Mouse (Mus musculus) c-Kit-negative CD71-positive TER-119-positive erythroid progenitor cells, embryonic 14.5 days (primary cell): ENCODE results near the gene Chrm3.
"Not testable (repeated sequence)": the region's sequence is repeated elsewhere in the genome, so short reads cannot be mapped to it uniquely, and the experiment has no call there.

Source experiments
- DNase-seq: peaks from one replicate; pipeline ENCODE4 v3.0.0-alpha.2; 2013; ENCODE audit warnings: low read depth, low spot score

The Chrm3 gene

DNA sequence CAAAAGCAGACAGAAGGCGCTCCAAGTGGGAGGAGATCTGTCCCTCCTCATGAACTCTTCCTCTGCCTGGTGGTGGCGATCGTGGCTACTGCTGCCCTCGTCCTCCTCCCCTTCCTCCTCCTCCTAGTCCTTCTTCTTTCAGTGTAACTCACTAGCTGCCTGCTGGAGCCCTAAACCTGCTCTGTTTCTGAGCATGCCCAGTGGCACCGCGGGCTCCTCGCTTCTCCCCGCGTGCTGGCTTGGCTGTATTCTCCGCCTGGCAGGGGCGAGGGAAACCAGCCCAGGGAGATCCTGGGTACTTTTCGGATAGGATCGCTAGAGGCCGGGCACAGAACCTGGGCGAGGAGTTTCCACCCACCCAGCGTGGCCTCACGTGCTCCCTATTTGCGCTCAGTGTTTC lies at the start of gene Chrm3:
Gene Chrm3, minus strand, starts transcription at position 71 of the 400 bp plus-strand sequence.
- no peak for DNase-seq

GRCm38 (mm10) chr13:10394364-10394763 lies 33.7 kb upstream of the Chrm3 start:
- DNase-seq = no peak

GRCm38 (mm10) chr13:10375487-10375886 lies 14.8 kb upstream of the Chrm3 start:
- not testable (repeated sequence) for DNase-seq

DNA sequence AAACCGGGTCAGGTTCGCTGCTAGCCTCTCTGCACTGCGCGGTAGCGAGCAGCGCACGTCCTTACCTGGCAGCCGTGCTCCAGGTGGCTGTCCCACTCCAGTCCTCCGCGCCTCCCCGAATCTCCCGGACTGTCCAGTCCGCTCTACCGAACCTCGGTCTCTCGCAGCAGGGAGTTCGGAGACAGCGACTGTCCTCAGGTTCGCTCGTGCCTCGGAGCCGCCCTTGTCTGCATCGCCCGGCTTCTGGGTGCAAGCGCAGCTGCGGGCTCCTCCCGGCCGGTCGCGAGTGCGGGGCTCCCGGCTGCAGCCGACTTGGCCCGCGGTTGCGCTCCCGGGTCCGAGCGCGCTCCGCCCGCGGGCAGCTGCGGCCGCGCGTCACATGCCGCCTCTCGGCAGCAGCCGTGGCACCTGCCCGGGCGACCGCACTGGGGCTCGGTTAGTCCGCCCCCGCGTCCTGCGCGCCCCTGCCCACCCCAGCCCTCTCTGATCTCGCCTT lies 400 bp downstream of the Chrm3 start:
- DNase-seq = no peak

DNA sequence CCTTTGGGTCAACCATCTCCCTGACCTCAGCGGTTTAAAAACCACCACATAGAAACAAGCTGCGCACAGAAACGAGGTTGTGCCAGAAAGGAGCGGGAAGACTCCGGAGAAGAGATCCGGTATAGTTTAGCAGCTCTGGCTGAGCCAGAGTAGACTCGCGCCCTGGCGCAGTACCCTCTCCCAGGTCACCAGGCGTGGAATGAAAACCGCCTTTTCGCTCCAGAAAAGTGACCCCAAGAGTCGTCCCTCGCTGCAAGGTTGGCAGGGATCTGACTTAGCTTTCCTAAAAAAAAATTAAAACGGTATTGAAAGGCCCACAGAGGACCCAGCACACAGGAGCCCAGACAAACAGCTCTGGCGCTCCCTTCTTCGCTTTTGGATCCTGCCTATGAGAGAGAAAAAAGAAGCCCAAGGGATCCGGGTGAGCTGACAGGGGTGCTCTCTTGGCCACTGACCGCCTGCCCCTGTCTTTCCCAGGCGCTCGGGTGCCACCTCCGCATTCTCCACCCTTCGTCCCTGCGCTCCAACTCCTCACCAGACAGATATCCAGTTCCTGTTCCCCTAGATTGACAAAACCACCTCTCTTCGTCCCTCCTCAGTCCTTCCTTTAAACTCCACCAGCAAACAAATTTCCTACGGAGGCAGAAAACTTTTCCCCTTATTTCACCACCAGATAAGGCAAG lies 990 bp downstream of the Chrm3 start:
- DNase-seq = no peak

- DNase-seq = no peak
Measured at GRCm38 (mm10) chr13:10355796-10356195, 4.9 kb downstream of the Chrm3 start.

DNA sequence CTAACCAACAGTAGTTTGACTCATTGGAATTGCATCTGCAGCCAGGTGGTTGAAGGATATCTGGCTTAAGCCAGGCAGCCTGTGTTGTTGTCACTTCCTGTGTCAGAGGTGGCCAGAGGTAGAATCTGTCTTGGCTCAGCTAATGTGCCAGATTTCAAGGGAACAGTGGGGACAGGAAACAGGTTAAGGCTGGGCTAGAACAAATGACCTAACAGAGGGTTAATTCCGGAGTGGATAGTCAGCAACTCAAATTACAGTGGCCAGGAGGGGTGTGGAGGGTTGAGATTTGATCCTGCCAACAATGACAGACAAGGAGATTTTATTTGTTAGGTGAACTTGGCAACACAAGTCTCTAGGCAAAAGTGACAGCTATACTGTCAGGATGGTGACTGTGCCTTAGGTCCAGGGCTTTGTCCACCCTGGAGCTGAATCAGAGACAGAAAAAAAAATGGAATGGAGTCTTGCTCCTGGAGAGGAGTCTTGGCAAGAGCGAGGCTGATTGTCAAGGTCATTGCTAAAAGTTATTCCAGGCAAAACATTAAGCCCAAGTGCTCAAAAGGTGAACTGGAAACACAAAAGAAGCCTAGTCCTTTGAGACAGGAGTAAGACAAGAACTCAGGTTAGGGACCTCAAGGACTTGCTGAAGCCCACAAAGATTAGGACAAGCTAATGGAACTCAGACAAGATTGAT lies 5.6 kb downstream of the Chrm3 start:
- DNase-seq = no peak

DNA sequence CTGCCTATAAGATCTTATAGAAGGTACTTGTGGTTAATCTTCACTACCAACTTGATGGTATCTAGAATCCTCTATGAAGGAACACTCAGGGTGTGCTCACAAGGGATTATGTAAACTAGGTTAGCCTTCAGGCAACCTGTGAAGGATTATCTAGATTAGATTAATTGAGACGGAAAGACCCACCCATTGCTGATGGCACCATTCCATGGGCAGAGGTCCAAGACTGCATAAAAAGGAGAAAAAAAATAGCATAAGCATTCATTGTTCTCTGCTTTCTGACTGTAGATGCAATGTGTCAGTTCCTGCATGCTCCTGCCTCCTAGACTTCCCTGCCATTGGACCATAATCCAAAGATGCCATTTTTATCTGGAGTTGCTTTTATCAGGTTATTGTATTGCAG lies 8.5 kb downstream of the Chrm3 start:
- no peak for DNase-seq

DNA sequence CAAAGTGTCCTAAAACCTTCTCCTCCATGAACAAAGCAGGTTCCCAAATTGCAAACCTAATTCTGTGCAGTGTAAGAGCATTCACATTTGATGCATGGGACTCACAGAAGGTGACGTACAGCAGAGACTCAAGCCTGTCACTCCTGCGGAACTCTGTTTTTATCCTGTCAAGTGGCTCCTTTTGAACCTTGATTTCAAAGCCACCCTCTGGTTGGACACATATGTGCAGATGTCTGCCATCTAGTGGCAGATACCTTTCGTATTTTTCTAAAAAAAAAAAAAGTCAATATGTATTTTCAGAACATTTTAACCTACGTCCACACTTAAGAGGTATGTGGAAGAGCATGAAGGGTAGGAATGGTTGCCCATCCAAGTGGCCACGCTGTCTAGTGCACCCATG lies 16.3 kb downstream of the Chrm3 start:
- DNase-seq = no peak

- no peak for DNase-seq
Measured at GRCm38 (mm10) chr13:10335558-10335957, 25.1 kb downstream of the Chrm3 start.

GRCm38 (mm10) chr13:10332762-10333161 lies 27.9 kb downstream of the Chrm3 start:
- no peak for DNase-seq

GRCm38 (mm10) chr13:10309811-10310210 lies 50.8 kb downstream of the Chrm3 start:
- no peak for DNase-seq

DNA sequence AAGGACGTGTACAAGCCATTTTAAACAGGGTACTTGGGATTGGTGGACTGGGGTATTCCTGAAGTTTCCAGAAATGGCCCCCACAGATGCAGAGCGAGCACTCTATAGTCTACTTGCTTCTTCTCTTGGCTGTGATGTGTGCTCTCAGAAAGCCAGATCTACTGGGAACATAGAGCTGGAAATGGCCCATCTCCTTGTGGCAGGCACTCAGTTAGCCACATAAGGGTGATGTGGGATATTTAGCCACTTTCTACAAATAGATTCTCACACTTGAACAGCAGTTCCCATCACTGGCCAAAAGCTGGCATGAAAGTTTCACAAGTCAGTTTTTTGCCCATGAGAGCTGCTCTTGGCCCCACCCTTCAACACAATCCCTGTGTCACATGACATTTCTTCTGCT lies 65.5 kb downstream of the Chrm3 start:
- DNase-seq = no peak

- DNase-seq = no peak
Measured at GRCm38 (mm10) chr13:10284331-10284730, 76.3 kb downstream of the Chrm3 start.

GRCm38 (mm10) chr13:10274907-10275306 lies 85.7 kb downstream of the Chrm3 start:
- no peak for DNase-seq

DNA sequence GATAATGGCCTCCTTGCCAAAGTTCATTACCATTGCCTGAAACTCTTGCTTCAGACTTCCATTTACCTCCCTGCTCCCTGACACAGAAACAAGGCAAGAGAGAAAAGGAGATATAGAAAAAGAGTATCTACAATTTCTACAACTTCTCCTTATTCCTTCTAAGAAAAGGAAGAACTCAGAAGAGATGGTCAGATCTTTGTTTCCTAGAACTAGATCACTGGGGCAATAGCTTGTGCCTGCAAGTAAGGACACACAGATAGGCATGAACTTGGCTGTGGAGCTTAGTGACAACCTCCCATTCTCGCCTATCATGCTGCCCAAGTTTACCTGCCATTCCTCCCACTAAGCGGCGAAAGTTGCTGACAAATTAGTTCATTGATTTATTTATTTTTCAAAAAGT lies 96.9 kb downstream of the Chrm3 start:
- DNase-seq = no peak

DNA sequence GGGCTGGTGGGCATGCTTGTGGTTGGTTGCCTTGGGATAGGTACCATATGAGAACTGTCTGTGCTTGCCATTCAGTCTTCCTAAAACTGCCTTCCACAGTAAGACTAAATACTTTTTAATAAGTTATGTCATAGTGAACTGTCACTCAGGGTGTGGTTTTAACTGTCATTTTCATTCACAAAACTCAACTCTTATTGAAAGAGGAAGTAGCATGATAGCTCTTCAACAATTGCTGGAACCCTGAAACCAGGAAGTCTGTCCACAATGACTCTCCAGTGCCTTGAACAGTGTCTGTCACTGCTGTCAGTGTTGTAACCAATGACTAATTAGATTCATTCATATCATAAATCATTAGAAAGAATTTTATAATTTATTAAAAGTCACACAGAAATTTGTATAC lies 107.6 kb downstream of the Chrm3 start:
- no peak for DNase-seq

DNA sequence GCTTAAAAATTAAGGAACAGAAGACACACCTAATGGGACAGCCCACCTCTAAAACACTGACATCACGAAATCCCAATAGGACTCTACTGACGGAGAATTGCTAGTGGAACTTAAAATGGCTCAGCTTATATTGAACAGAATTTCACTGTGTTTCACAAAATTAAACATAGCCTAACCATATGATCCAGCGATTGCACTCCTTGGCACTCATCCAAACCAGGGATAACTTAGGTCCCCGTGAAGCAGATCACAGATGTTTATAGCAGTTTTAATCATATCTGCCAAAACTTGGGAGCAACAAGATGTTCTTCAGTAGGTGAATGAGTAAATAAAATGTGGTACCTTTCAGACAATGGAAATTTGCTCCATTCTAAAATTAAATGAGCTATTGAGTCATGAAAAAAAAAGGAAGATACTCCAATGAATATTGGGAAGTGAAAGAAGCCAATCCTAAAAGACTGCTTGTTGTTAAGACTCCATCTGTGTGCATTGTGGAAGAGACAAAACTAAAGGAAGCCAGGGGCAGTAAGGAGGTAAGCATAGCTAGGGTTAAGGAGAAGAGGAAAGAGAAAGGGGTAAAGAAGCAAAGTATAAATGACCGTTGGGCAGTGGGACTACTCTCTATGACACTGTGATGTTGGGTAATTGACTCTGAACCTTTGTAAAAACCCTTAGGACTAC lies 109.0 kb downstream of the Chrm3 start:
- DNase-seq = no peak

DNA sequence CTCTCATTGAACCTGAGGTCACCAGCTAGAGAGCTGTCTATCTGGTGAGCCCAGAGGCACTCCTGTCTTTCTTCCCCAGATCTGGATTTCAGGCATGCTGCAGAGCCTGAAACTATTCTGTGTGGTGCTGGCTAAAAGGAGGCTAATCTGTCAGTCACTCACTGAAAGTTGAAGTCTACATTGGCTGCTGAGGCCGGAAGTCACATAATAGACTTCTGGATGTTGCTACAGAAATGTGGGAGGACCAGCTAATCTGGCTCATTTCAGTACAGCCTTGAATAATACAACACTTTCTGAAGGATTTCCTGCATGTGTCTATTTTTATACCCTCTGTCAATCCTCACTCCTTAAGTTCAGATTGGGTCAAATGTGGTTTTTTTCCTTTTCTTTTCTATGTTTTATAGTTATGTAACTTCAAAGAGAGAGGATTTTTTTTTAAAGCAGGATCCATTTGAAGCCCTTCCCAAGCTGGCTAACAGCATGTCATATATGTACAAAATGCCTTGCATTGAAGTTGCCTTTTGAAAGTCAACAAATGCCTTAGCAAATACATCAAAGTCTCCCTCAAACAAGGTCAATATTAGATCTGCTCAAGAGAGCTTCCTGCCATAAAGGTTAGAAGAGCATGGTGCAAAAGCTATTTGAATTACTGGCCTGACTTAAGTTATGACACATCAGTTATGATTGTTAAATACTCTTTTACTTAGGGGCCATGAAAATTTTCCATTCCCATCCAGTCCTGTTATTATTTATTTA lies 116.2 kb downstream of the Chrm3 start:
- no peak for DNase-seq

DNA sequence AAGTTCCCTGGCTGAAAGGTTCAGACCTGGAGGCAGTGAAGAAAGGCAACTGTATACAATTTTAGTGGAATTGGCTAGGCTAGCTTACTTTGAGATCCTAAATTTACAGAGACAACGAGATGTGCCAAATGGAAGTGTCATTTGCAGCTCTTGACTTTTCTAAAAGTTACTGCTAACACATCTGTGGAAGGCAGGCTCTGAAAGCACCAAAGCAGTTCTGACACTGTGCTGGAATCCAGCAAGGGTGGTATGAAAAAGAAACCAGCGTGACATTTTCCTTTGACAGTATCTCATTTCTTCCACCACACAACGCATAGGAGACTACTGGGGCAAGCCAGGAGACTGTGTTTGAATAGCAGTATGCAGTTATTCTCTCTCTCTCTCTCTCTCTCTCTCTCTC lies 120.4 kb downstream of the Chrm3 start:
- DNase-seq = no peak

GRCm38 (mm10) chr13:10239825-10240224 lies 120.8 kb downstream of the Chrm3 start:
- DNase-seq = no peak

DNA sequence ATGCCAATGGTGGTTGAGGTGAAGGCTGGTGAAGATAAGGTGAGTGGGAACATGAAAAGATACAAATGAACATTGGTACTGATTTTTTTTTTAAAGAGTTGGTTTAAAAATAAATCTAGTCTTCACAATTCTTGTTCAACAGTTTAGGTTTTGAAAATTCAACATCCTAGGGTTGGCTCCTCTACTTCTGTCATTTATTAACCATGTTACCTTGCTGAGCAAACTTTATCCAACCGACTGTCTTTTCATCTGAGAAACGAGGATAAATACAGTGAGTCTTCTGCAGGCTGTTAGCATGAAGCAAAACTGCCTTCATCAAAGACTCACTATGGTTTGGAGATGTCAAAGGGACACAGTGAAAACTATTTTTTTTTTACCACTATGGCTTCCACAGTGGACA lies 123.0 kb downstream of the Chrm3 start:
- no peak for DNase-seq
